Mouse (Mus musculus) brain, adult 2 months (tissue): ENCODE measurements at regions not wholly inside any gene's neighbourhood (a gene's known extent, or its start where the extent isn't known, plus 50 kb on each side); places are given as distances from the start of the nearest gene placed in this dataset.
"Not testable (repeated sequence)": the region's sequence is repeated elsewhere in the genome, so short reads cannot be mapped to it uniquely, and the experiment has no call there.

Experiments used
- DNase-seq: peaks from one replicate; pipeline ENCODE4 v3.0.0; 2011; ENCODE audit warnings: low read depth, low spot score

DNA sequence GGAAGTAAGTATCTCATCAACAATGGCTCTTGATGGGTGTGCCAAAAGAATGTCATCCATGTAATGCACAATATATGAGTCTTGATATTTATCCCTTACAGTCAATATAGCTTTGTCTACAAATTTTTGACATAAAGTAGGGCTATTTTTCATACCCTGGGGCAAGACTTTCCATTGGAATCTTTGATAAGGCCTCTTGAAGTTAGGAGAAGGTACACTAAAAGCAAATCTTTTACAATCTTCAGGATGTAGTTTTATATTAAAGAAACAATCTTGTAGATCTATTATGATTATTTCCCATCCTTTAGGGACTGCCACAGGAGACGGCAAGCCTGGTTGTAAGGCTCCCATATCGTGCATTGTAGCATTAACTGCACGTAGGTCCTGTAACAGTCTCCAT, 1038.8 kb upstream of the Sel1l start:
- no peak for DNase-seq

DNA sequence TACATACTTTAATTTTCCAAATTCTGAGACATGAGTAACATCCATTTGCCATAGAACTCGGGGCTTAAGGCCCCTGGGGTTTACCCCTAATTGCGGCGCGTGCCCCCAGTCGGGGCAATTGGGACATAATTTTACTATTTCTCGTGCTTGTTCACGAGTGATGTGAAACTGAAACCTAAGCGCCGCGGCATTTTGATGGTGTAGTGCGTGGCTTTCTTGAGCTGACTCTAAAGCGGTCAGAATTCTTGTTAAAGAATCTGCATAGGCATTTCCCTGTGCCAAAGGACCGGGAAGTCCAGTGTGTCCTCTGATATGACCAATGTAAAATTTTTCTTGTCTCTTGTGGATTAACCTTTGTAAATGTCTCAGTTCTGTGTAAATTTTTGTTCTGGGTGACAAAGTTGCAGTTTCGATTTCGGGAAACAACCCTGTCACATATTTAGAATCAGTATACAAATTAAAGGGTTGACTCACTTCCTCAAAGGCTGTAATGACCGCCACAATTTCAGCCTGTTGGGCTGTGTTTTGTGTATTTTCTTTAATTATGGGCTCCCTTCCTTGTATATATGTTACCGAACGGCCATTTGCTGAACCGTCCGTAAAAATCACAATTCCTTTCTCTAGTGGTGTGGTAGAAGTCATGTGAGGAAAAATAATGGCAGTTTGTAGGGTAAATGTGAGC, 1037.6 kb upstream of the Sel1l start:
- not testable (repeated sequence) for DNase-seq

DNA sequence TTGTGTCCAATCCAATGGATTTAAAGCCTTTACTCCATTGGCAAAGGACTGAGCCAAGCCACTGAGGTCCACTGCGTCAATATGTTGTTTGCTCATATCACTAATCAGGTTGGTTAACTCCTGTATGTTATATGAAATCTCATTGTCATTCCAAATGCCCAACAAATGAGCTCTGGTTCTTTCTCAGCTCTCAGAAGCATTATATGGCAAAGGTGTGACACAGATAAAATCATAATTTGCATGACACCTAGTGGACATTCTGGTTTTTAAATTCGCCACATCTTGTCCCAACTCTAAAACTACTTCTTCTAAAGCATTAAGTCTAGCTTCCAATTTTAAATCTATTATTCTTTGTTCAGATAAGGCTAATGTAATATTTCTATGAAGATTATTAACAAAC, 1035.1 kb upstream of the Sel1l start:
- DNase-seq: not testable (repeated sequence)

DNA sequence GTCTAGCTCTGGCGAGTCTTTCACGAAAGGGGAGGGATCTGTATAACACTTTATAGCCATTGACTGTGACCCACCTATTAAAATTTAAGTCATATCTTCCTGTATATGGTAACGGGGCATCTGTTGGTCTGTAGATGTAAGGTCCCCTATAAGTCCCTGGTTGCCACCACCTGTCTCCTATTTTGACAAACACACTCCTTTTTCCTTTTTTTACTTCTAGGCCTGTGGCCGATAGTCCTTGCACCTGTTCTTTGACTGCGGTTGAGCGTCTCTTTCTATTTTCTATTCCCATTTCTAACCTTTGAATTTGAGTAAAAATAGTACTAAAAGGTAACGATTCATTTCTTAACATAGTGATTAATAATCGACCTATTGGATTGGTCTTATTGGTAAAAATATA, 1034.1 kb upstream of the Sel1l start:
- not testable (repeated sequence) for DNase-seq

DNA sequence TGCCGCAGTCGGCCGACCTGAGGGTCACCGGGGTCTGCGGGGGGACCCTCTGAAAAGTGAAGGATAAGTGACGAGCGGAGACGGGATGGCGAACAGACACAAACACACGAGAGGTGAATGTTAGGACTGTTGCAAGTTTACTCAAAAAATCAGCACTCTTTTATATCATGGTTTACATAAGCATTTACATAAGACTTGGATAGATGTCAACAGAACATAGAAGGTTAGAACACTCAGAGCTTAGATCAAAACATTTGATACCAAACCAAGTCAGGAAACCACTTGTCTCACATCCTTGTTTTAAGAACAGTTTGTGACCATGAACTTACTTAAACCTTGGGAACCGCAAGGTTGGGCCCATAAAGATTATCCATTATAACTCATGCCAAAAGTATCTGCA, 1033.6 kb upstream of the Sel1l start:
- DNase-seq: not testable (repeated sequence)

DNA sequence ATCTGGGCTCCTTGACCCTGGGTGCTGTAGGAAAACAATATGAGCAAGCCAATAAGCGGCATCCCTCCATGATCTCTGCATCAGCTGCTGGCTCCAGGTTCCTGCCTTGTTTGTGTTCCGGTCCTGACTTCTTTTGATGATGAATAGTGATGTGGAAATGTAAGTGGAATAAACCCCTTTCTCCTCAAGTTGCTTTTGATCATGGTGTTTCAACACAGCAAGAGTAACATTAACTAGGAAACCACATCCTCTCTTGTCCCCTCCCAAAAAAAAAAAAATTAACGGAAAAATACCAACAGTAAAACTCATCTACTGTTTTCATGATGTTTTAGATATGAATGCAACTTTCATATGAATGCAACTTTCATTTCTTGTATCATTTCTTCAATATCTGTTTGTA, 1024.6 kb upstream of the Sel1l start:
- no peak for DNase-seq

DNA sequence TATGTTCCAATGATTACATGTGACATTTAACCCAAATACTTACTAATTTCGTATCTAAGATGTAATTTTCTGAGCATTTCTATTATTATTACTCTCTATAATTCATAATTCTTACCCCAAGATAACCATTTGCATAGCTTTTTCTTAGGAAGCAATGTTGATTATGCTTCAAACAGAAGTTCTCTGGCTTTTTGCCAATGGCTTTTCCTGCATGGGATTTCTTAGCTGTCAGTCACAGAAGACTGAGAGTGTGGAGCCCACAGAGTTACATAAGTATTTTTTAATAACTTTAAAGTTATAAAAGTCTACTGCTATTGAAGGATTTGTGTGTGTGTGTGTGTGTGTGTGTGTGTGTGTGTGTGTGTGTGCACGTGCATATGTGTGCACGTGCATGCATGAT, 1020.4 kb upstream of the Sel1l start:
- DNase-seq: peak; percentile 10

DNA sequence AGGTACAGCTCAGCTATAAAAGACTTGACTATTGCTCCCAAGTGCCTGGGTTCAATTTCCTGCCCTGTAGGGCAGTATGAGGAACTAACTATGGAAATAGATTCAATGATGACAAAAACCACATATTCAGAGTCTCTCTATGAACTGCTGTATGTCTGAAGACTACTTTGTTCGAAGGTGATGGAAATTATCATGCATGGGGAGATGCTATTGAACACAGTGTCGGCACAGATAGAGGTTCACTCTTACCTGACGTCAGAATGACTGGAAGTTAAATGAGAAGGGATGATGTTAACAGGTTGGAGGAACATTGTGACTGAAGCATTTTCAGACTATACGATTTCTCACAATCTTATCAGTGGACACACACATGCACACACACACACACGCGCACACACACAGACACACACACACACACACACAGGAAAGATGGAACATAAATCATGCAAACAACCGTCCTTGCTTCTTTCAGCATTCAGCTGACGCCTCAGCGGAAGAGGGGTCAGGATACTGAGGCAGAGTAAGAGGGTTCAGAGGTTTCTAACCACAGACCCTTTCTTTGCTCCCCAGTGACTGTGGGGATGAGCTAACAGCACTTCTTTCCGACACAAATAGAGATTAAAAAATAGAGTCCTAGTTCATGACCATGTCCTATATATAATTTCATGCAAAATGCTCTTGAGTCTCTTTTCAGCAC, 974.3 kb upstream of the Sel1l start:
- DNase-seq: no peak

DNA sequence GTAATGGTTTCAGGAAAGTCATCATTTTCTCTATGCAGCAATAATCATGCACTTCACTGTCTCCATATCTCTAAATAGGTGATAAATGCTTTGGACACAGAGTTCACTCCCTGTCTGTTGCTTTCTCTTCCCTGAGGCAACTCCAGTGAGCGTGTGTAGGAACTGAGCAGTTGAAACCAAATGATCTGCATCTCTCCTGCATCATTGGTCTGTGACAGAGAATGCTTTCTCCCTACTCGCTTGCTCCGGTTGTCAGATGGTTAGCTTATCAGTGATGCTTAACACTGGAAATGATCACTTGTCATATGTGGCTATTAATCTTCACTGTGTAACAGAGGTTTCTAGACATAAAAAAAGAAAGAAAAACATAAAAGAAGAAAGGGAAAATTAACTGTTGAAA, 969.7 kb upstream of the Sel1l start:
- no peak for DNase-seq

DNA sequence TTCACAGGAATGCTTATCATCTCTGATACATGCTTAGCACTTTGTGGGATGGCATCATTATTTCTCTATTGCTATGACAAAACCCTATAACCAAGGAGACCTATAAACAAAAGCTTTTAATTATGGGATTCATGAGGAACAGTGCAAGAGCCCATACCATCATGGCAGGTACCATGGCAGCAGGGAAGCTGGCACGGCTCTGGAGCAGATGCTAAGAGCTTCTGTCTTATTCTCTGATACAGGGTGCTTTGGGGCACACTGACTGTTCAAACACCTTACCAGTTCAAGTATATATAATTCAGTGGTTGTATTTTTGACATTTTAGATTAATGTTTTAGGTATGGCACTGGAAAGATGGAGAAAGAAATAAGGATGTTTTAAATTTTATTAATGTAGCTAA, 952.2 kb upstream of the Sel1l start:
- DNase-seq: peak; percentile 31

DNA sequence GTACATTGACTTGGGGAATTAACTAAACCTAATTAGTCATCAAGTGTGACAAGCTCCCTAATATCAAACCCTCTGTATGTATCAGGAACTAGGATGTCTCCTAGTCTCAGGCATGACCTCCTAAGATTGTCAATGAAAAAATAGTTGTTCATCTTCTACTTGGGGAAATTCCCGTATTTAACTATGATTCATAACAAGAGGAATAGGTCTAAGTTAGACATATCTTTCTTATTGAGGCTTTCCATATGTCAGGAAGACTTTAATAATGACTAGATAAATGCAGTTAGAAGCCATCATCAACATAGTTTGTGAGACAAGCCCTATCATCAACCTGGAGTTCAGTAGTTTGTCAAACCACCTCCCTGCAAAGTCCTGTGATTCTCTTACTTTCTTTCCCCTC, 934.4 kb upstream of the Sel1l start:
- no peak for DNase-seq

DNA sequence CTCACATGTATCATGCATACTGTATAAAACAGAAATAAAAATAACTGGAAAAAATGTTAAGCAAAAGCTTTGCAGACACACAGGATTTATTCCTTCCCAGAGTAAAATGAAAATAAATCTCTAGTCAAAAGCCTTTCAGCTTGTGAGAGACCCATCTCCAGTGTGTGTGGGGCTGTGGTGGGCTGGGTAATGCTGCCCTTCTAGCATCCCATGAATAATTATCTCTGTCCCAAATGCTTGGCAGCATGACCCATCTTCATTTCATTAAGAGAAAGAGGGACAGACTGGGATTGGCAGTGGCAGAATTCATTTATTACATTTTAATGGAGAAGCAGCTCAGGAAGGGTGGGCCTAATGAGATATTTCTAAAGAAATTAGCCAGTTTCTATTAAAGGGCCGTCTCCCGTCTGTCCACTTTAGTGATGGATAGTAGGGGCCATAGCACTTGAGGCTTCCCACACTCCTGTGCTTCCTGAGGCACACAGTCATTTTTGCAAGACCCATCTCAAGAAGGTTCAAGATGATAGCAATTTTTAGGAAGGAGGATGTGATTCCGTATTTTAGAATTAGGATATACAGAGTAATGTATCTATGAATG, 930.8 kb upstream of the Sel1l start:
- DNase-seq: no peak

DNA sequence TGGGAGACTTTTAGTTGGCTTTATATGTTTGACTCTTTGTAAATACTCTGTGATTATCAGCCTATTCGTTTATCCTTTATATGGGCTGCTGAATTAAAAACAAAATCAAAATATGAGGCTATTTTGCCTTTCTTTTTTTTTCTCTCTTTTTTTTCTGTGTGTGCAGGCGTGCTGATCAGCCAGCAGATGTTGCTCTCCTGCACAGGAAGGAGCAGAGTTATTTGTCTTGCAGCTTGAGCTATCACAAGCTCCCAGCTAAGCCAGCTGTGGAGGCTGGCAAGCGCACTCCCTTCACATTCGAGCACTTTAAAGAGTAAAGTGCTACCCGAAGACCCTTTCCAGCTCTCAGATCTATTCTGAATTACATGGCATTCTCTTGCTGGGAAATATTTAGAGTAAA, 926.7 kb upstream of the Sel1l start:
- peak; percentile 32 for DNase-seq

DNA sequence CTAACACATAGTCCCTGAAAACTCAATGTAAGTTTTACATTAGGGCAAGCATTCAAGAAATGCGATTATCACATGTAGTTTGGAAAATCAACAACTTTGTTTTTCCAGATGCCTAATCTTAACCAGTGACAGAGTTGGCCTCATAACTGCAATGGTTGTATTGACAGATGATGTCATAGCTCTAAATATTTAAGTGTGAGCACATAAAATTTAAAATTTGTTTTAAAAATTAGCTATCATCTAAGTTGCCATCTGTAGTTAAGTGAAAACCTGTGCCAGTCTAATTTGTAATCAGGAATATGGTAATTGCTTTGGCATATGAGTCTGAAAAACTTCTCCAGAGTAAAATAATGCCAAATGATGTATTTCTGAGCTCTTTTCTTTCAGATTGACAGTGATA, 899.6 kb upstream of the Sel1l start:
- DNase-seq: peak; percentile 5

DNA sequence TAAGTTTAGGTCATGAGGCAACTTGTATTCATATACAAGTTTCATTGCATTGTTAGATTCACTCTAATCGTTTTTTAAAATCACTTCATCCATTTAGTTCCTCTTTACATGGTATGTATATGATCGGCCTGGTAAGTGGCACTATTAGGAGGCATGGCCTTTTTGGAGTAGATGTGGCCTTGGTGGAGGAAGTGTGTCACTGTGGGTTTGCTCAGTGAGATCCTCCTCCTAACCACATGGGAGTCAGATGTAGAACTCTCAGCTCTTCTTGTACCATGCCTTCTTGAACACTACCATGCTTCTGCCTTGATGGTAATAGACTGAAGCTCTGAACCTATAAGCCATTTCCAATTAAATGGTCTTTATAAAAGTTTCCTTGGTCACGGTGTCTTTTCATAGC, 891.9 kb upstream of the Sel1l start:
- no peak for DNase-seq

DNA sequence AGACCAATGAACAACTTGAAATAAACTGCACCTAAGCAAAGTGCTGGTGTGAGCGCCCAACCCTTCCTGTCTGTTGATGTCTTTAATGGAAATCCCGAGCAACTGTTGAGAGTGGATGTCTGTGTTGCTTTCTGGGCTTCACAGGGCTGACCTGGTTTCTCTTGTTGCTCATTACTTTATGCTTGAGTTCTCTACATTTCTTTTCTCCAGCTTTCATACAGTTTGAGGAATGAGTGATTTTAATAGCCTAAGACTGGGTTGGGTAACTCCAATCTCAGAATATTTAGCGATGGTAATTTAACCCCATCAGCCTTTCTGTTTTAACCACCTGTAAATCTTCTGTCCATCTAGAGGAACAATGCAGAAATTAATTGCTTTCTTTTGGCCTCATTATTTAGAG, 890.2 kb upstream of the Sel1l start:
- DNase-seq: peak; percentile 5

DNA sequence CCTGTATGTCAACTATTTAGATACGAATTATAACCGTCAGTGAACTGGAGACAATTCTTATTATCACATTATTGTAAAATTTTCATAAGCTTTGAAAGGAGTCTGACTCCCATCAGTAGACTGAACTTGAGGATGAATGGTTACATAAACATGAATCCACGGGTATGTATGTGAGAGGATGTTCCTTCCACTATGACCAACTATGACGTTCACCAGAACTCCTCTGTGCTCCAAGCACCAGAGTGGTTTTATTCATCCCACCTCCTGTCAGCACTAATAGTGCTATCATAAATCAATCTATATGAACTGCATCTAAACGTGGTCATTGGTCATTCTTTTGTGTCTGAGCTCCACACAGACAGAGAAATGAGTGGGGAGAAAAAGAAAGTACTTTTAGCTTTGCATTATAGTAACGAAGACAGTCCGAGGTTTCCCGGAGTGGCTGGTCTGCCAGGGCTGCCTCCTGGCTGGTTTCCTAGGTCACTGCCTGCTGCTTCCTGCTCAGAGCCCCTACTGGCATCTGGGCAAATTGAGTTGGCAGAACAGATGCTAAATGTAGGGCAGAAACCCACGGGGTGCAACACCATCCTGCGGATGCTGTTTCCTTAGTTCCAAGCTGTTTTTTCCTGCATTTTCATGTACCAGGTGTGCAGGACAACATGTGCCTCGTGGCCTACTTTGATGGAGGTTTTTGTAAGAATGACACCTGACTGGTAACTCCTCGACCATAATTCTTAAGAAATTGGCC, 888.8 kb upstream of the Sel1l start:
- peak; percentile 96 for DNase-seq

DNA sequence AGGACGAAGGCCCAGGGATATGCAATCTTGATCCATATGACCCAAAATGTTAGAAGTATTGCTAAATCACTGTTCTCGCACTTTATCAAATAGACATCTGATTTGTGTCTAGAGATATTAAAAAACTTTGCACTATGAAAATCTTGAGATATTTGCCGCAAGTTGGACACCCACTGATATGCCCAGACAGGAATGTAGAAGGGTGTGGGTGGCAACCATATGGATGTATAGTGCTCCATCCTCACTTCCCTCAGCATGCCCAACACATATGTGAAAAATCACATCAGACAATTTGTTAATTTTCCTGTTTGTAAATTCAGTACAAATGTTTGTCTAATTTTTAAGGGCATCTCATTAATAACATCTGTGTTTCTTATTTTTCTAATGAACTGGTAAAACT, 874.1 kb upstream of the Sel1l start:
- DNase-seq: peak; percentile 45

DNA sequence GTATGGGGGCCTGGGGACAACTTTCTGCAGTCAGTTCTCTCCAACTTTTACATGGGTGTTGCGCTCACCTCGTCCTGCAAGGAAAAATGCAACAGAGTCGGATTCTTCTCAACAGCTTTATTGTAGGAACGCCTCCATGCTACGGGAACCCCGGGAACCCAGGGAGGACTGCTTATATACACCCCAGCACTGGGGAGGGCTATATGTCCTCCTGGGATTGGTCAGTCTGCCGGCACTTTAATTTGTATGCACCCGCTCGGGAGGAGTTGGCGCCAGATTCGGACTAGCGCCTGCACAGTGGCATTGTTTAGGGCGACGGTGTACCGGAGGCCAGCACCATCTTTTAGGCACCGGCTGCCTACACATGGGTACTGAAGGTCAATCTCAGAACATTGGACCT, 864.5 kb upstream of the Sel1l start:
- no peak for DNase-seq

DNA sequence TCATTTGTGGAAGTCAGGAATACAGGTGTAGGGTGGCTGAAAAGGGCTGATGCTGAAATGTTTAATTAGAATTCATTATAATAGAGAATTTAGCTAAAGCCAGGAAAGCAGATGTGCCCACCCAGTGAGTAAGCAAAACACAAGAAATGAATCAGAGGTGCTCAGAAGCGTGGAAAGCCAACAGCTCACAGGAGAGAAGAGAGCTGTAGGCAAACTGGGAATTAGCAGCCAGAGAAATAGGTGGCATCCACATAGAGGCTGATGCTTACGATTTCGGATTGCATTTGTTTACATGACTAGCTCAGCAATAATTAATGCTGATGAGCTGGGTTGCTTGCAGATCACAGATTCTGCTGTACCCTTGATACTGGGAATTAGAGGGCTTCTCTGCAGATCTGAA, 859.5 kb upstream of the Sel1l start:
- peak; percentile 64 for DNase-seq

DNA sequence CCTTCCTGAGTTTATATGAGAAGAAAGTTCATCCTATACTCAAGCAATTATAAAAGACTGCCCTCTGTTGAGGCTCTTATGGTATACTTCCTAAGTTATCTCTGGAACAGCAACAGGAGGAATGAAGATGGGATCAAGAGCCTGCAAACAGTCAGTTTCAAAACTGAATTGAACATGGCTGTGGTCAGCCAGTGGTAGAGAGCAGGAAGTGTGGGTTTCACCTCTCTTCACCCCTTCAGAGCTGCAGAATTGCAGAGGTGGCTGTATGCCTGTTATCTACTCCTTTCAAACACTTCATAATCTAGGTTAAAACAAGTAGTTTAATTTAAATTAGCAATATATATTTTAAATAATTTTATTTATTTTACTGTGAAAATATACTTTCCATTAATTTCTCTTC, 854.8 kb upstream of the Sel1l start:
- no peak for DNase-seq

DNA sequence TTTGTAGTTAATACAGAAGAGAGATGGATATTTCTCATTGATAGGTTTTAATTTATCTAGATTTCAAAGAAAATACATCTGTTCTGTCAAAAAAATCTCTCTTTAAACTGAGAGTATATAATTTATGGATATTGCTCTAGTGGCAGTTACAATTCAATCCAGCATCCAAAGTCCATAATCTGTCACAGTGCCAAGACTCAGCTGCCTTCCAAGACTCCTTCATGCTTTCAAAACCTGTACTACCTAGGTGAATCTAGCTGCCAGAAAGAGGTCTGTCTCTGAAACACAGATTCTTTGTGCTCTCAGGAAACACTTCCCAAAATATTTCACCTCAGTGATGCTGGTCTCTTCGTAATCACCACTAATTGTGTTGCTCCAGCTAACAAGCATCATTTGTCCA, 844.0 kb upstream of the Sel1l start:
- no peak for DNase-seq

DNA sequence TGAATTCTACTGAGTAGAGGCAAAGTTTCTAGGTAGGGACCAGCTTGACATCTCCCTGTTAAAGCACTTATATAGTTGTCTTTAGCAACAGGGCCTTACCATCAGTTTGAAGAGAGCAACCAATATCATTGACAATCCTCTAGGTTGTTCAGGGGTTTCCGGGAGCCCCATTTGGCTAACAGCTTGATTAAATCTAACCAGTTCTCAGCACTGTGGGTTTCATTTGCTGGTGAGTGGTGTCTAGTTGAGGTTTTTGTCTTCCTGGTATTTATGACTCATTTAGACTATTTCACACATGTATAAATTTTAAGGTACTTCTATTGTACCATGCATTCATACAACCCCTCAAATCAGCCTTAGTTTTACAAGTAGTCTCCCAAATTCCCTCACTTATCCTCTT, 823.4 kb upstream of the Sel1l start:
- DNase-seq: no peak
